Mouse (Mus musculus): ENCODE measurements at regions not wholly inside any gene's neighbourhood (a gene's known extent, or its start where the extent isn't known, plus 50 kb on each side); places are given as distances from the start of the nearest gene placed in this dataset.

DNA sequence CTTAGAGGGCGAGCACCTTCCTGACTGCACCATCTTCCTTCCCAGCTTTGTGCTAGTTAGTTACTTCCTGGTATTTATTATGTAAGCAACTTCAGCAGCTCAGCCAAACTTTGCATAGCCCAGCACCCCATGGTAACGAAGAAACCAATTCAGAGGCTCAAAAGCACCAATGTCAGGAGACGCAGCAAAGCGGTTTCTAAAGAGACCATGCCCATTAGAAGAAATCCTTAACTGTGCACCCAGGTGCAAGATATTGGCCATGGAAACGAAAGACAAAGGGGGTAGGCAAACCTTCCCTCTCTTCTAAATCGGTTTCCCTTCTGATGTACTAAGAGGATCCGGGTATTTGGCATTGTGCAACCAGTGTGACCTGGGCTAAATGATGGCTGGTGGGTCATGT, 343.8 kb downstream of the Sox9 start:
- TF ChIP-seq GATA1 (IDR thresholded peaks at IDR 0.05; ENCODE audit: low read length): no peak
- no peak for TF ChIP-seq TAL1 (IDR thresholded peaks at IDR 0.05; ENCODE audit: low read length)

All from erythroblast, embryonic 14.5 days (primary cell).